Mouse (Mus musculus) ES-Bruce4 (cell line): Measurements from ENCODE around the gene Irx4.

ENCODE experiments used
- CTCF ChIP-seq: IDR thresholded peaks from one replicate; pipeline ENCODE4 v1.8.1; 2011; ENCODE audit warnings: low read depth, low read length
- EP300 ChIP-seq: IDR thresholded peaks from 2 replicates; pipeline ENCODE4 v1.6.1; 2011; ENCODE audit warnings: low read depth, low read length; ENCODE audit not compliant: insufficient read depth
- POLR2A ChIP-seq: IDR thresholded peaks from one replicate; pipeline ENCODE4 v1.8.1; 2011; ENCODE audit warnings: low read length; ENCODE audit not compliant: insufficient read depth

GRCm38 (mm10) chr13:73264831-73265230, 4.6 kb downstream of the Irx4 start:
- TF ChIP-seq POLR2A (no peak), CTCF (no peak), EP300 (no peak)
